8 mouse cellular contexts compared by ENCODE assay signal in genomic region chr2:74715504-74716241, GRCm38 (mm10). TPM values are rescaled to one million over a fixed set of nuclear protein-coding genes. Genes with fewer than 3 reads are reported as not detected.
DNase-seq lines count a peak whose midpoint lies in the region; ATAC-seq and TF ChIP-seq lines count a peak whose summit lies in the region.

No protein-coding gene starts in this region.

- H3K27me3 ChIP-seq in hindbrain, postnatal 0 days (ENCODE audit: insufficient read depth, low read length) = peaks cover 81% of the 10 kb centered on the region

- H3K4me1 ChIP-seq in hindbrain, postnatal 0 days (ENCODE audit: insufficient read depth, low read length) = no peaks in the 10 kb centered on the region

- H3K9me3 ChIP-seq in hindbrain, postnatal 0 days (ENCODE audit: low read length) = no peaks in the 10 kb centered on the region

- peak; percentile 94 for DNase-seq in ZHBTc4 (ENCODE audit: low read depth, low spot score)
- peak; percentile 54 to 56 for DNase-seq in cerebellum, postnatal 36 days
- DNase-seq in gastrocnemius, adult 8-10 months (ENCODE audit: low spot score in 2 of 2) = peak; percentile 72 to 79
- peak; percentile 93 for DNase-seq in hindbrain, postnatal 0 days (ENCODE audit: low spot score)
- peak; percentile 44 for DNase-seq in left cerebral cortex, adult 11 months (ENCODE audit: low spot score)
- peak; percentile 85 to 91 for DNase-seq in lung, postnatal 4 days
- peak; percentile 43 to 50 for DNase-seq in right cerebral cortex, postnatal 36 days (ENCODE audit: low spot score in 2 of 2)

- 4% methylated on average over 26 of the region's 26 CpGs for WGBS in hindbrain, postnatal 0 days

- H3K4me3 ChIP-seq in hindbrain, postnatal 0 days (ENCODE audit: low read length) = peak overlapping the region; percentile 17; the same call in 1 of the 2 replicates

- no peak overlapping the region for H3K9ac ChIP-seq in hindbrain, postnatal 0 days (replicated peaks; ENCODE audit: low read length)

- peak overlapping the region; percentile 44 for H3K4me2 ChIP-seq in hindbrain, postnatal 0 days (ENCODE audit: low read depth, low read length)

- no peak overlapping the region for H3K27ac ChIP-seq in hindbrain, postnatal 0 days

- H3K36me3 ChIP-seq in hindbrain, postnatal 0 days (ENCODE audit: insufficient read depth, low read length) = no peaks in the 10 kb centered on the region

- ATAC-seq in hindbrain, postnatal 0 days = peak; percentile 83
- ATAC-seq in monocyte, adult 5-6 weeks (replicated peaks; ENCODE audit: insufficient number of reproducible peaks, low FRiP score, low TSS enrichment, poor library complexity, severe bottlenecking) = no peak

- peak; percentile 90 for TF ChIP-seq CTCF in hindbrain, postnatal 0 days (IDR thresholded peaks at IDR 0.05; ENCODE audit: low read depth)

RNA-seq across cellular contexts. Expression of gene Hoxd4, which starts 3.9 kb away (rescaled TPM):
- 1 to 10 TPM; 1.1 to 1.9 (median 1.5) TPM for total RNA-seq in gastrocnemius, adult 8-10 months (2022)
- 13.9 and 18.1 TPM in 2 replicates for total RNA-seq in hindbrain, postnatal 0 days (2014; rRNA removed)
- polyA plus RNA-seq in hindbrain, postnatal 0 days (2015; fragmentation: Nextera tagmentation; extraction: Ambion mirVana) = 1.6 and 1.9 TPM in 2 replicates
- total RNA-seq in monocyte, adult 5-6 weeks (2017) = not detected in 3 replicates

RNA-seq across cellular contexts. Expression of gene Hoxd3, which starts 3.9 kb away (rescaled TPM):
- under 1 TPM in 2 of 4 experiments, not detected in 2; 0.17 to 0.29 TPM for total RNA-seq in gastrocnemius, adult 8-10 months (2022)
- total RNA-seq in hindbrain, postnatal 0 days (2014; rRNA removed) = 31.3 and 36.8 TPM in 2 replicates
- polyA plus RNA-seq in hindbrain, postnatal 0 days (2015; fragmentation: Nextera tagmentation; extraction: Ambion mirVana) = 25.2 and 26.3 TPM in 2 replicates
- not detected in 3 replicates for total RNA-seq in monocyte, adult 5-6 weeks (2017)

RNA-seq across cellular contexts. Expression of gene Gm28230, which starts 10.9 kb away (rescaled TPM):
- under 1 TPM in 1 of 4 experiments, not detected in 3; 0.31 TPM for total RNA-seq in gastrocnemius, adult 8-10 months (2022)
- 1.3 and 3.5 TPM in 2 replicates for total RNA-seq in hindbrain, postnatal 0 days (2014; rRNA removed)
- polyA plus RNA-seq in hindbrain, postnatal 0 days (2015; fragmentation: Nextera tagmentation; extraction: Ambion mirVana) = 0.37 and 0.70 TPM in 2 replicates
- not detected in 3 replicates for total RNA-seq in monocyte, adult 5-6 weeks (2017)

RNA-seq across cellular contexts. Expression of gene Hoxd8, which starts 11.3 kb away (rescaled TPM):
- 10 to 100 TPM; 46.8 to 53.5 (median 51.3) TPM for total RNA-seq in gastrocnemius, adult 8-10 months (2022)
- total RNA-seq in hindbrain, postnatal 0 days (2014; rRNA removed) = 0.37 and 9.2 TPM in 2 replicates
- polyA plus RNA-seq in hindbrain, postnatal 0 days (2015; fragmentation: Nextera tagmentation; extraction: Ambion mirVana) = 0.21 TPM in 1 of 2 replicates, not detected in the other
- total RNA-seq in monocyte, adult 5-6 weeks (2017) = not detected in 3 replicates

RNA-seq across cellular contexts. Expression of gene Hoxd9, which starts 18.1 kb away (rescaled TPM):
- total RNA-seq in gastrocnemius, adult 8-10 months (2022) = 10 to 100 TPM; 22.6 to 27.5 (median 23.7) TPM
- not detected in 2 replicates for total RNA-seq in hindbrain, postnatal 0 days (2014; rRNA removed)
- not detected in 2 replicates for polyA plus RNA-seq in hindbrain, postnatal 0 days (2015; fragmentation: Nextera tagmentation; extraction: Ambion mirVana)
- not detected in 3 replicates for total RNA-seq in monocyte, adult 5-6 weeks (2017)

Comparison
In these comparisons a context has a peak if more than half of its experiments do, and no peak if none do; other contexts are left out.
1. DNase-seq: peak in every context shown above with its lines; median percentile 94 in ZHBTc4; 93 in hindbrain, postnatal 0 days; 88 in lung, postnatal 4 days; 76 in gastrocnemius, adult 8-10 months; 55 in cerebellum, postnatal 36 days; 46 in right cerebral cortex, postnatal 36 days; 44 in left cerebral cortex, adult 11 months.
2. RNA of gene Hoxd3, which starts 3.9 kb away (total RNA-seq): 31.3 to 36.8 TPM in hindbrain, postnatal 0 days; 0.17 to 0.29 TPM in gastrocnemius, adult 8-10 months and not detected in monocyte, adult 5-6 weeks; every median in the first group is over 10 times any median in the second.